Mouse (Mus musculus): ENCODE data around the gene Thnsl1. TPM values are rescaled to one million over a fixed set of nuclear protein-coding genes. Genes with fewer than 3 reads are reported as not detected.
A peak's percentile ranks its signal among the peaks of the same experiment; 100 is the strongest.
"Not testable (repeated sequence)": the region's sequence is repeated elsewhere in the genome, so short reads cannot be mapped to it uniquely, and the experiment has no call there.

The Thnsl1 gene
- polyA plus RNA-seq, 1 experiment = 4.4 TPM

DNA sequence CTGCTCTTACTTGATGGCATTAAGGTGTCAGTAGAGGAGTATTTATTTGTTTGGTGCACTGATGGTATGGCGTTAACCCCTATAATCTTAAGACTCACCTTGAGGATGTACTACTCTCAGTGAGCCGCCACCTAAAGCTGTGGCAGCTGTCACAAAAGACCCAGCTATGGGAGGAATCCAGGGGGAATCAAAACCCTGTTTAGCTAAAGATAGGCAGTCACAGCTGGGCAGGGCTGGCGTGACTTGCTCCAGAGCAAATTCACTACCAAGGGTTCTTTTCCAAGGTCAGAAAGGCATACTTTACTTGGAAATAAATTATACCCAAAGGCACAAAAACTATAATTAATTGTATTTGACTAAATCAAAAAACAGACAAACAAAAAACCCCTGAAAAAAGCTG lies 25.6 kb downstream of the Thnsl1 start:
- WGBS = 87% methylated on average over 3 of the region's 3 CpGs
- TF ChIP-seq CTCF (IDR thresholded peaks at IDR 0.05; ENCODE audit: insufficient read depth, low read length) = no peak
- TF ChIP-seq POLR2A (IDR thresholded peaks at IDR 0.05; ENCODE audit: borderline replicate concordance, extremely low read depth, low read depth, low read length) = no peak
- no peak overlapping the region for H3K4me3 ChIP-seq (replicated peaks; ENCODE audit: extremely low read depth, low read depth, low read length)
- no peak for DNase-seq
- 0 out of 2 replicates have a peak, but pooled peaks cover 2% of the 10 kb centered on the region for H3K4me1 ChIP-seq (ENCODE audit: control insufficient read depth, insufficient read depth, low read length)

DNA sequence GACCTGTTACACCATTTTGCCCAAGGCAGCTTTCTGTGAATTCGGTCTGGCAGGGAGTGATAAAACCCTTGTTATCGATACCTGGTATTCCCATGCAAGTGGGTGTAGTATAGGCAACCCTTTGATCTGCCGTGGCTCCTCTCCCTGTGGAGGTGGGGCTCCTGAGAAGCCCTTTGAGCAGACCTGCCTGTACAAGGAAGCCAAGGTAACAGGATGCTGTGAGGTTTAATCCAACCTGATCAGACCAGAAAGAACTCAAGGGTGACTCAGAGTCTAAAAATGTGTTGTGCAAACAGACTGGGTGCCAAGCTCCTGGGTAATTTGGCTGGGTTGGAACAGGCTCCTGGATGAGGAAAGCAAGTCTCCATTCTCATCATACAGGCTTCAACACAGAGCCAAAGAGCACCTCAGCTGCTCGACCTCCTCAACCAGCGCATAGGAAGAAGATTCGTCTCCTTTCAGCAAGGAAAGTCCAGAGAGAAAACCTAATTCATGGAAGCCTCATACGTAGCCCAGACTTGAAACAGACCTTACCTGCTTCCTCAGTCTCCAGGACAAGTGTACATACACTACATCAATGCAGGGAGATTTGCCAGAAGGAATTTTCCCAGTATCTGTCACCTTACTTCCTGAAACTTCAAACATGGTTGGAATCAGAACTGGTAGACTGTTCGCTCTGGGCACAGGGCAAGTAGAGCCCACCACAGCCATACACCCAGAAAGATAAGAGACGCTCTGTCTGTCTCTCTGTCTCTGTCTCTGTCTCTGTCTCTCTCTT lies 29.5 kb downstream of the Thnsl1 start:
- WGBS = 62% methylated on average over 9 of the region's 9 CpGs
- no peak overlapping the region for H3K4me3 ChIP-seq (replicated peaks; ENCODE audit: extremely low read depth, low read depth, low read length)
- TF ChIP-seq CTCF (IDR thresholded peaks at IDR 0.05; ENCODE audit: insufficient read depth, low read length) = no peak
- no peak for TF ChIP-seq POLR2A (IDR thresholded peaks at IDR 0.05; ENCODE audit: borderline replicate concordance, extremely low read depth, low read depth, low read length)
- DNase-seq = peak; percentile 61
- H3K4me1 ChIP-seq (ENCODE audit: control insufficient read depth, insufficient read depth, low read length) = 0 out of 2 replicates have a peak, but pooled peaks cover 2% of the 10 kb centered on the region

DNA sequence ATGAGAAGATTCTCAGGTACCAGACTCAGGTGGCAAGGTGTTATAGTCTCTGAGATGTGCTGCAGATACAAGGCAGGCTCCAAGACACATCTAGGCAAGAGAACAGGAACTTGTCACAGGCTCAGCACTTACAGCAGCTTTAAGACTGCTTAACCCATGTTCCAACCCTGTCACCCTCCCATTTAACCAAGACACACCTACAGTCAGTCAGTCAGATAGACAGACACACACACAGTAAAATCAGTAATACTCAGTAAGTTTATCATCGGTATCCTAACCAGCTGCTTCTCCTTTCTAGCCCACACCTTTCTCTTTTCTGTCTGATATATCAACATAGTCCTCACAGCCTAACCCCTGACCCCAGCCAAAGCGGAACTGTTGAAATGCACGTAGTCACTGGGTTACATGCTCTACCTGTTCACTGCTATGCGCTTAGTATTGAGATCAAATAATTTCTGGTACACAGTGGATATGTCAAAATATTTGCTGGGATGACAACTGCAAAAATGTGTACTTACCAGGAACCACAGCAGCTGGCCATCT lies 30.4 kb downstream of the Thnsl1 start:
- 82% methylated on average over 4 of the region's 4 CpGs for WGBS
- H3K4me3 ChIP-seq (replicated peaks; ENCODE audit: extremely low read depth, low read depth, low read length) = no peak overlapping the region
- TF ChIP-seq CTCF (IDR thresholded peaks at IDR 0.05; ENCODE audit: insufficient read depth, low read length) (no peak), POLR2A (IDR thresholded peaks at IDR 0.05; ENCODE audit: borderline replicate concordance, extremely low read depth, low read depth, low read length) (no peak)
- DNase-seq = no peak
- H3K4me1 ChIP-seq (ENCODE audit: control insufficient read depth, insufficient read depth, low read length) = 0 out of 2 replicates have a peak, but pooled peaks cover 2% of the 10 kb centered on the region

DNA sequence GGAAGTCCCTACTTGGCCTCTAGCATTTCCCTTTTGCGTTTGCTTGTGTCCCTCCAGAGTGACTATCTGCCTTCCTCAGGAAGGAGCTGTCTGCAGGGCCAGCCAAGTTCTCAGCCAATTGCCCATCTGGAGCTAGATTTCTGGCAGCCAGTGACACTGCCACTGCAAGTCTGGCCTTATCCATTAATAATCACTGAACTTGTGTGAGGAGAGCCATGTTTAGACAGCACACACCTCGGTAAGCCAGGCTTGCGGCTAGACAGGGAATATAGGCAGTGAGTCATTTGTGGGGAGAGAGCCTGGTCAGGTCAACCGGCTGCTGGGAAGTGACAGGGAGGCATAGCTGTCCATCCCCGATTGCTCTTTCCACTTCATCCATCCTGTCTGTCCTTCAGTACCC lies 31.3 kb downstream of the Thnsl1 start:
- Histone ChIP-seq H3K4me1 (ENCODE audit: control insufficient read depth, insufficient read depth, low read length) (0 out of 2 replicates have a peak, but pooled peaks cover 2% of the 10 kb centered on the region), H3K4me3 (replicated peaks; ENCODE audit: extremely low read depth, low read depth, low read length) (no peak overlapping the region)
- 17% methylated on average over 5 of the region's 5 CpGs for WGBS
- TF ChIP-seq CTCF (IDR thresholded peaks at IDR 0.05; ENCODE audit: insufficient read depth, low read length) = no peak
- no peak for TF ChIP-seq POLR2A (IDR thresholded peaks at IDR 0.05; ENCODE audit: borderline replicate concordance, extremely low read depth, low read depth, low read length)
- no peak for DNase-seq

DNA sequence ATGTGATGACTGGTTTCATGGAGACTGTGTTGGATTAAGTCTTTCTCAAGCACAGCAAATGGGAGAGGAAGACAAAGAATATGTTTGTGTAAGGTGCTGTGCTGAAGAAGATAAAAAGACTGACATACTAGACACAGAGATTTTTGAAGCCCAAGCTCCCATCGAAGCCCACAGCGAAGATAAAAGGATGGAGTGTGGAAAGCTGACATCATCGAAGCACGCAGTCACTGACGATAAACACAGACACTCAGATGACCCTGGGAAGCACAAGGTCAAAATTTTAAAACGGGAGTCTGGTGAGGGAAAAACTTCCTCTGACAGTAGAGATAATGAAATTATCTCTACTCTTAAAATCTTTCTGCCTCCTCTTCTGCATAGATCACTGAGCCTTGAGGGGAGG lies 38.6 kb downstream of the Thnsl1 start:
- H3K4me3 ChIP-seq (replicated peaks; ENCODE audit: extremely low read depth, low read depth, low read length); H3K4me1 ChIP-seq (ENCODE audit: control insufficient read depth, insufficient read depth, low read length); DNase-seq: not testable (repeated sequence)
- WGBS = 21% methylated on average over 4 of the region's 6 CpGs

DNA sequence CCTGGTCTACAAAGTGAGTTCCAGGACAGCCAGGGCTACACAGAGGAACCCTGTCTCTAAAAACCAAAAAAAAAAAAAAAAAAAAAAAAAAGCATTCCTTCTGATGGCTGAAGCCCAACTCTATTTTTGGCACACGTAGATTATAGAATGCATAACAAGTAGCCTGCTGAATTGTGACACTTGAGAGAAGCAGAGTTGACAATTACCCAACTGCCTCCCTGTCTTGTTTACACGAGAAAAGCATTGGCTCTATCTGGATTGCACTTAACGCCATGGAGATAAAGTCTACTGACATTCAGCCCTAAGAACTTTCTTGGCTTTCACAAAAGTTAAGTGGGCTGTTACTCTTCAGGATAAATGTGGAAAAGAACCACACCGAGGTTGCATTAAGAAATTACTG lies 39.5 kb downstream of the Thnsl1 start:
- no peak for DNase-seq
- Histone ChIP-seq H3K4me1 (ENCODE audit: control insufficient read depth, insufficient read depth, low read length) (peaks cover 2% of the 10 kb centered on the region; the same call in 1 of the 2 replicates), H3K4me3 (replicated peaks; ENCODE audit: extremely low read depth, low read depth, low read length) (no peak overlapping the region)
- TF ChIP-seq POLR2A (IDR thresholded peaks at IDR 0.05; ENCODE audit: borderline replicate concordance, extremely low read depth, low read depth, low read length) (no peak), CTCF (IDR thresholded peaks at IDR 0.05; ENCODE audit: insufficient read depth, low read length) (no peak)
- 45% methylated on average over 4 of the region's 4 CpGs for WGBS

DNA sequence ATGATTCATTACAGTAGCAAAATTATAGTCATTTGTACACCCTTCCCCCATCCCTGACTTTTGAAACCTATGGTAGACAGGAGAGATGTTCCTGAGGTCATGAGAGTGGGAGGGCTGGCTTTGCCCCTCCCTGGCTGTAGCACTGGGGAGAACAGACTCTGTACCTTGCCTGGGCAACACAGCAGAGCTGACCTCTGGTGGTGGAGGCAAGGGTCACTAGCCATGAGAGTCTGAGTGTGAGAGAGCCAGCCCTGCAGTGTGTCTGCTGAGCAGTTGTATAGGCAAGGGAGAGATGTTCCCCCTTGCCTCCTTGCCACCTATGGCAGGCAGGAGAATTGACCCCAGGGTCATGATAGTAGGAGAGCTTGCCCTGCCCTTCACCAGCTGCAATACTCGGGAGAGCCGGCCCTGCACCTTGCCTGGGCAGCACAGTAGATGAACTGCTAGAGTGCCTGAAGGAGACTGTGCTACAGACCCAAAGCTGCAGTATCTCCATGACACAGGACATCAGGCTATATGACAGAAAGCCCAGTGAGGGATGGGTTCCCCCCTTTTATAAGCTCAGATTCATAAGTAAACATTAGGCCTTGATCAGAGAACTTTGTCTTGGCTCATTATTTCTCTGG lies 40.1 kb downstream of the Thnsl1 start:
- TF ChIP-seq CTCF (IDR thresholded peaks at IDR 0.05; ENCODE audit: insufficient read depth, low read length) (peak; percentile 10; the same call in 1 of the 2 replicates), POLR2A (IDR thresholded peaks at IDR 0.05; ENCODE audit: borderline replicate concordance, extremely low read depth, low read depth, low read length) (no peak)
- peaks cover 2% of the 10 kb centered on the region; the same call in 1 of the 2 replicates for H3K4me1 ChIP-seq (ENCODE audit: control insufficient read depth, insufficient read depth, low read length)
- WGBS = 47% methylated on average over 2 of the region's 2 CpGs
- DNase-seq = no peak
- H3K4me3 ChIP-seq (replicated peaks; ENCODE audit: extremely low read depth, low read depth, low read length) = no peak overlapping the region

DNA sequence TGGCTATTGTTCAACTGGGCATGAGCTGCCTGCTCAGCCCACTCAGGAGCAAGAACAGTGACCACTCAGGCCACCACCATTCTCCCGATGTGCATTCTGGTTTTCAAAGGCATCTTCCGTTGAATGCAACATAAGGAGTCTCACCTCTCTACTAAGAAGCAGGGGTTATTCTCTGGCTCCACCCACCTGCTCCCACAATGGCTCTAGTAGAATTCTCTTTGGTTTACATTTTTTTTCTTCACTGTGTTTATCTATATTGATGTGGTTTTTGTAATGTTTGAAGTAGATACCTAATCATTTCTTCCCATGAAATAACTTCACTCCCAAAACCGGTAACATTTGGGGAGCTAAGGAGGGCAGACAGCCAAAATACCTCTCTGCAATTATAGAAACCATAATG lies 48.1 kb downstream of the Thnsl1 start:
- TF ChIP-seq POLR2A (IDR thresholded peaks at IDR 0.05; ENCODE audit: borderline replicate concordance, extremely low read depth, low read depth, low read length) (no peak), CTCF (IDR thresholded peaks at IDR 0.05; ENCODE audit: insufficient read depth, low read length) (no peak)
- H3K4me3 ChIP-seq (replicated peaks; ENCODE audit: extremely low read depth, low read depth, low read length) = no peak overlapping the region
- DNase-seq = no peak
- H3K4me1 ChIP-seq (ENCODE audit: control insufficient read depth, insufficient read depth, low read length) = no peaks in the 10 kb centered on the region
- 65% methylated on average over 3 of the region's 3 CpGs for WGBS

DNA sequence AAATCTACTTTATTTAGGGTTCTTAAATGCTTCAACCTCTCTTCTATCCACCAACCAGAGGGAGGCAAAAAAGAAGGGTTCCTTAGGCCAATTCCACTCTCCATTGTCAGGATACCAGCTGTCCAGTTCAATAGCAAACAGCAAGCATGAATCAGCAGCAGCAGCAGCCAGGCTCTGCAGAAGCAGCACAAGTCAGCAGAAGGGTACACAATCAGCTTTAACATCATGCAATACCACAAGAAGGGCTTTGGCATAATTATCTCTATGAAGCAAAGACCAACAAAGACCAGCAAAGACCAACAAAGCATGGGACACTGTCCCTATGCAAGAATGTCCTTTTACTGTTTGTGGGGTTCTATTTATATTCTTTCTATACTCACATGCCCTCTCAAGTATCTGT lies 48.8 kb downstream of the Thnsl1 start:
- Histone ChIP-seq H3K4me1 (ENCODE audit: control insufficient read depth, insufficient read depth, low read length) (no peaks in the 10 kb centered on the region), H3K4me3 (replicated peaks; ENCODE audit: extremely low read depth, low read depth, low read length) (no peak overlapping the region)
- no peak for DNase-seq
- TF ChIP-seq CTCF (IDR thresholded peaks at IDR 0.05; ENCODE audit: insufficient read depth, low read length) (no peak), POLR2A (IDR thresholded peaks at IDR 0.05; ENCODE audit: borderline replicate concordance, extremely low read depth, low read depth, low read length) (no peak)

DNA sequence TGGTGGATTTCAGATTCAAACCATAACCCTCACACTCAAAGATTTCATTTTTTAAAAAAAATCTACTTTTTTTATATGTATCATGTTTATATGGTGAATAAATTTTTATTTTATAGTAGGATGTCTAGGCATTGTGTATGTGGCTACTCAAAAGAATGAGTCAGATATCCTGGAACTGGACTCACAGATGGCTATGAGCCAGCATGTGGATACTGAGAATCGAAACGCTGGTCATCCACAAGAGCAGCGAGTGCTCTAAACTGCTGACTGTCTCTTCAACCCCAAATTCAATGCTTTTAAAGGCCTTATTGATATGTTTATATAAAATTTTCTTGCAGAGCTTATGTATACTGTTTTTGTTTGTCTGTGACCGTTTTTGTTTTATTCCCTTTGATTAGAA lies 52.8 kb downstream of the Thnsl1 start:
- no peak for TF ChIP-seq POLR2A (IDR thresholded peaks at IDR 0.05; ENCODE audit: borderline replicate concordance, extremely low read depth, low read depth, low read length)
- TF ChIP-seq CTCF (IDR thresholded peaks at IDR 0.05; ENCODE audit: insufficient read depth, low read length) = no peak
- H3K4me1 ChIP-seq (ENCODE audit: control insufficient read depth, insufficient read depth, low read length) = no peaks in the 10 kb centered on the region; the same call in 1 of the 2 replicates
- H3K4me3 ChIP-seq (replicated peaks; ENCODE audit: extremely low read depth, low read depth, low read length) = no peak overlapping the region
- WGBS = 55% methylated on average over 4 of the region's 4 CpGs
- DNase-seq = no peak

Data from lung, adult 2 months (tissue).